Comparison of ENCODE assay signal across 22 mouse cellular contexts in the genomic region with DNA sequence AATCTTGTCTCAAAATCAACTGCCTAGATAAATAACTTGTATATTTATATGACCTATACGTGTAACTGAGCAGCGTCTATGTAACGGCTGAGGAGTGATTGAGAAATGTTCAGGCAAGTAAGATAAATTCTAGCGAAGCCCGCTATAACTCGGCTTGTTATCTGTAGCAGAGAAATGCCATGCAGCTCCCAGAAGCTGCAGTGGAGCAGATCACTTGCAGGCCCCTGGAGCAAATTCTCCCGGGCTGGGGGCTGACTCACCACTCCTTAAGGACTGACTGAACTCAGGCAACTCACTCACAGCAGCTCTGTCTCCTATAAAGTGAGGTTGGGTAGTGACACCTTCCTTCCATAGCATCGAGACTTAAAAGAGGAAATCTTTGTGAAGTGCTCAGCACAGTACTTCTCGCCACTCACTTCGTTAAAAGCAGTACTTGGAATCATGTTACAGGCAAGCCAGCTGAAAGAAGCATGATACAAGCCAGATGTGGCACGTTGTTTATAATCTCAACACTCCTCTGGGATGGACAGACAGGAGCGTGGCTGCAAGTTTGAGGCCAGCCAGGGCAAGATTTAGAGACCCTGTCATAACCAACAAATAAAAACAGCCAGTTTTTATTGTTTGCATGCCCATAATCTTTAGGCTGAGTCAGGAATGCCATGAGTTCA. TPM values are rescaled to one million over a fixed set of nuclear protein-coding genes. Genes with fewer than 3 reads are reported as not detected.
DNase-seq lines count a peak whose midpoint lies in the region; ATAC-seq and TF ChIP-seq lines count a peak whose summit lies in the region.
"Had no signal": no experiment of that assay in that cellular context is flagged by ENCODE, and none has a peak within 500 bp of the region (broad histone marks: within the 10 kb centered on the region; RNA-seq: fewer than 3 reads in every experiment).

No protein-coding gene starts in this region.

- no peak for TF ChIP-seq CTCF in intestine, postnatal 0 days (IDR thresholded peaks at IDR 0.05; ENCODE audit: low read depth)
- no peak for TF ChIP-seq CTCF in embryonic fibroblast, embryonic 13.5 days (IDR thresholded peaks at IDR 0.05; ENCODE audit: borderline replicate concordance, insufficient read depth, low read length)

- no peak overlapping the region for H3K9ac ChIP-seq in intestine, postnatal 0 days (ENCODE audit: low read depth, low read length)
- H3K9ac ChIP-seq in intestine, embryonic 16.5 days (ENCODE audit: low read depth, low read length) = no peak overlapping the region
- no peak overlapping the region for H3K9ac ChIP-seq in hindbrain, embryonic 14.5 days
- H3K9ac ChIP-seq: forebrain, embryonic 13.5 days; liver, postnatal 0 days; midbrain, embryonic 12.5 days; neural tube, embryonic 13.5 days had no signal

- peak; percentile 76 for DNase-seq in heart, adult 11 months
- no peak for DNase-seq in heart, postnatal 25 days (ENCODE audit: low spot score)
- no peak for DNase-seq in hindbrain, embryonic 14.5 days (ENCODE audit: low spot score)
- no peak for DNase-seq in left cerebral cortex, postnatal 4 days
- no peak for DNase-seq in ovary, postnatal 36 days (ENCODE audit: low spot score)
- DNase-seq: gastrocnemius, postnatal 14 days; heart, postnatal 10 days; kidney, adult 18-20 months; liver, postnatal 0 days; lung, postnatal 10 days; thymus, postnatal 25 days had no signal

- intact Hi-C loops in heart, postnatal 25 days (cut with DNase I) = no loop called here
- intact Hi-C loops in left cerebral cortex, postnatal 4 days (cut with DNase I) = no loop called here

- peaks cover 23% of the 10 kb centered on the region for H3K36me3 ChIP-seq in intestine, postnatal 0 days (ENCODE audit: control insufficient read depth, insufficient read depth)
- H3K36me3 ChIP-seq in intestine, embryonic 16.5 days (ENCODE audit: control insufficient read depth, insufficient read depth, low read length) = peaks cover 7% of the 10 kb centered on the region; the same call in 1 of the 2 replicates
- H3K36me3 ChIP-seq in hindbrain, embryonic 14.5 days (replicated peaks; ENCODE audit: control insufficient read depth, insufficient read depth) = peaks cover 49% of the 10 kb centered on the region

- H3K4me3 ChIP-seq in intestine, postnatal 0 days (ENCODE audit: low read depth, low read length) = no peak overlapping the region
- H3K4me3 ChIP-seq in intestine, embryonic 16.5 days (ENCODE audit: low read length) = no peak overlapping the region
- H3K4me3 ChIP-seq in embryonic fibroblast, embryonic 13.5 days (ENCODE audit: insufficient read depth, low read length) = no peak overlapping the region
- no peak overlapping the region for H3K4me3 ChIP-seq in hindbrain, embryonic 14.5 days (replicated peaks; ENCODE audit: low read length)
- H3K4me3 ChIP-seq: forebrain, embryonic 13.5 days; midbrain, embryonic 12.5 days; neural tube, embryonic 13.5 days had no signal

- no peak for ATAC-seq in intestine, postnatal 0 days
- no peak for ATAC-seq in intestine, embryonic 16.5 days
- no peak for ATAC-seq in hindbrain, embryonic 14.5 days (ENCODE audit: low FRiP score)
- ATAC-seq: CD4-positive, CD25-positive, alpha-beta regulatory T cell, adult 4 months; forebrain, embryonic 13.5 days; hindbrain, postnatal 0 days; liver, postnatal 0 days had no signal

- no peaks in the 10 kb centered on the region for H3K27me3 ChIP-seq in intestine, postnatal 0 days (replicated peaks; ENCODE audit: control insufficient read depth, insufficient read depth, low read length)
- H3K27me3 ChIP-seq in intestine, embryonic 16.5 days (replicated peaks; ENCODE audit: control insufficient read depth, insufficient read depth, low read length) = no peaks in the 10 kb centered on the region
- no peaks in the 10 kb centered on the region for H3K27me3 ChIP-seq in hindbrain, embryonic 14.5 days (ENCODE audit: control insufficient read depth, insufficient read depth, low read length)
- H3K27me3 ChIP-seq: forebrain, embryonic 13.5 days; midbrain, embryonic 12.5 days; neural tube, embryonic 13.5 days had no signal

- no peak overlapping the region for H3K4me2 ChIP-seq in intestine, postnatal 0 days (replicated peaks; ENCODE audit: low read depth)
- H3K4me2 ChIP-seq in intestine, embryonic 16.5 days (ENCODE audit: low read depth, low read length) = no peak overlapping the region
- no peak overlapping the region for H3K4me2 ChIP-seq in hindbrain, embryonic 14.5 days (replicated peaks)
- H3K4me2 ChIP-seq: forebrain, embryonic 13.5 days; midbrain, embryonic 12.5 days; neural tube, embryonic 13.5 days had no signal

- no peaks in the 10 kb centered on the region for H3K9me3 ChIP-seq in intestine, postnatal 0 days (ENCODE audit: control insufficient read depth)
- no peaks in the 10 kb centered on the region for H3K9me3 ChIP-seq in intestine, embryonic 16.5 days (ENCODE audit: control insufficient read depth, low read length)
- H3K9me3 ChIP-seq in hindbrain, embryonic 14.5 days (ENCODE audit: control insufficient read depth, low read length) = no peaks in the 10 kb centered on the region
- H3K9me3 ChIP-seq: forebrain, embryonic 13.5 days; G1E; midbrain, embryonic 12.5 days; neural tube, embryonic 13.5 days had no signal

- H3K27ac ChIP-seq in intestine, postnatal 0 days (ENCODE audit: low read depth, low read length) = peak overlapping the region; percentile 35
- H3K27ac ChIP-seq in intestine, embryonic 16.5 days (ENCODE audit: low read length) = no peak overlapping the region
- peak overlapping the region; percentile 20; the same call in 1 of the 2 replicates for H3K27ac ChIP-seq in embryonic fibroblast, embryonic 13.5 days (ENCODE audit: insufficient read depth, low read length)
- no peak overlapping the region for H3K27ac ChIP-seq in hindbrain, embryonic 14.5 days
- H3K27ac ChIP-seq: forebrain, embryonic 13.5 days; hindbrain, postnatal 0 days; kidney, postnatal 0 days; midbrain, embryonic 12.5 days; neural tube, embryonic 13.5 days had no signal

- 47% methylated on average over 12 of the region's 12 CpGs for WGBS in intestine, postnatal 0 days
- WGBS in intestine, embryonic 16.5 days = 51% methylated on average over 12 of the region's 12 CpGs
- 89% methylated on average over 12 of the region's 12 CpGs for WGBS in hindbrain, embryonic 14.5 days

- TF ChIP-seq POLR2A in embryonic fibroblast, embryonic 13.5 days (IDR thresholded peaks at IDR 0.05; ENCODE audit: low read depth, low read length) = no peak

- no peaks in the 10 kb centered on the region for H3K4me1 ChIP-seq in intestine, postnatal 0 days (replicated peaks; ENCODE audit: control insufficient read depth, insufficient read depth, low read length)
- peaks cover 9% of the 10 kb centered on the region for H3K4me1 ChIP-seq in intestine, embryonic 16.5 days (ENCODE audit: control insufficient read depth, insufficient read depth, low read length)
- H3K4me1 ChIP-seq in embryonic fibroblast, embryonic 13.5 days (ENCODE audit: control insufficient read depth, insufficient read depth, low read length) = peaks cover 6% of the 10 kb centered on the region
- H3K4me1 ChIP-seq in hindbrain, embryonic 14.5 days (replicated peaks; ENCODE audit: control insufficient read depth, insufficient read depth, low read length) = peaks cover 14% of the 10 kb centered on the region

RNA-seq across cellular contexts. Expression of a gene that starts 4.4 kb away (rescaled TPM):
- total RNA-seq in heart, postnatal 25 days (2021) = 100 to 1,000 TPM in 1 of 2 experiments, 10 to 100 TPM in 1; 97.1 to 103 TPM
- polyA plus RNA-seq in intestine, postnatal 0 days (2015; fragmentation: Nextera tagmentation; extraction: Ambion mirVana) = 354 and 366 TPM in 2 replicates
- 389 and 590 TPM in 2 replicates for polyA plus RNA-seq in intestine, embryonic 16.5 days (2015; fragmentation: Nextera tagmentation; extraction: Ambion mirVana)
- polyA plus RNA-seq in embryonic fibroblast, embryonic 13.5 days (2011; ENCODE audit: insufficient read length, low read depth, missing spikeins) = 301 and 306 TPM in 2 replicates
- 556 and 567 TPM in 2 replicates for polyA plus RNA-seq in hindbrain, embryonic 14.5 days (2014; fragmentation: Nextera tagmentation; extraction: Ambion mirVana)
- 100 to 1,000 TPM; 268 to 270 TPM for total RNA-seq in left cerebral cortex, postnatal 4 days (2021)

RNA-seq across cellular contexts. Expression of a gene that starts 5.1 kb away (rescaled TPM):
- 10 to 100 TPM; 34.0 to 36.9 TPM for total RNA-seq in heart, postnatal 25 days (2021)
- polyA plus RNA-seq in intestine, postnatal 0 days (2015; fragmentation: Nextera tagmentation; extraction: Ambion mirVana) = 100 and 109 TPM in 2 replicates
- polyA plus RNA-seq in intestine, embryonic 16.5 days (2015; fragmentation: Nextera tagmentation; extraction: Ambion mirVana) = 47.3 and 66.2 TPM in 2 replicates
- polyA plus RNA-seq in embryonic fibroblast, embryonic 13.5 days (2011; ENCODE audit: insufficient read length, low read depth, missing spikeins) = 30.7 and 36.6 TPM in 2 replicates
- 51.9 and 54.4 TPM in 2 replicates for polyA plus RNA-seq in hindbrain, embryonic 14.5 days (2014; fragmentation: Nextera tagmentation; extraction: Ambion mirVana)
- total RNA-seq in left cerebral cortex, postnatal 4 days (2021) = 10 to 100 TPM; 55.9 to 58.5 TPM

RNA-seq across cellular contexts. Expression of a gene that starts 14.1 kb away (rescaled TPM):
- total RNA-seq in heart, postnatal 25 days (2021) = 10 to 100 TPM; 37.1 to 37.7 TPM
- polyA plus RNA-seq in intestine, postnatal 0 days (2015; fragmentation: Nextera tagmentation; extraction: Ambion mirVana) = 44.4 and 44.7 TPM in 2 replicates
- polyA plus RNA-seq in intestine, embryonic 16.5 days (2015; fragmentation: Nextera tagmentation; extraction: Ambion mirVana) = 86.7 and 91.2 TPM in 2 replicates
- 37.1 and 38.7 TPM in 2 replicates for polyA plus RNA-seq in embryonic fibroblast, embryonic 13.5 days (2011; ENCODE audit: insufficient read length, low read depth, missing spikeins)
- 64.6 and 65.7 TPM in 2 replicates for polyA plus RNA-seq in hindbrain, embryonic 14.5 days (2014; fragmentation: Nextera tagmentation; extraction: Ambion mirVana)
- total RNA-seq in left cerebral cortex, postnatal 4 days (2021) = 10 to 100 TPM; 35.7 to 39.9 TPM

RNA-seq across cellular contexts. Expression of a gene that starts 14.2 kb away (rescaled TPM):
- 10 to 100 TPM; 36.6 to 39.4 TPM for total RNA-seq in heart, postnatal 25 days (2021)
- polyA plus RNA-seq in intestine, postnatal 0 days (2015; fragmentation: Nextera tagmentation; extraction: Ambion mirVana) = 34.1 and 37.1 TPM in 2 replicates
- polyA plus RNA-seq in intestine, embryonic 16.5 days (2015; fragmentation: Nextera tagmentation; extraction: Ambion mirVana) = 58.4 and 65.8 TPM in 2 replicates
- 20.4 and 22.4 TPM in 2 replicates for polyA plus RNA-seq in embryonic fibroblast, embryonic 13.5 days (2011; ENCODE audit: insufficient read length, low read depth, missing spikeins)
- 70.0 and 73.9 TPM in 2 replicates for polyA plus RNA-seq in hindbrain, embryonic 14.5 days (2014; fragmentation: Nextera tagmentation; extraction: Ambion mirVana)
- total RNA-seq in left cerebral cortex, postnatal 4 days (2021) = 10 to 100 TPM; 26.8 to 29.4 TPM

RNA-seq across cellular contexts. Expression of a gene that starts 29.5 kb away (rescaled TPM):
- total RNA-seq in heart, postnatal 25 days (2021) = 10 to 100 TPM; 17.2 to 23.2 TPM
- 33.6 and 39.4 TPM in 2 replicates for polyA plus RNA-seq in intestine, postnatal 0 days (2015; fragmentation: Nextera tagmentation; extraction: Ambion mirVana)
- polyA plus RNA-seq in intestine, embryonic 16.5 days (2015; fragmentation: Nextera tagmentation; extraction: Ambion mirVana) = 20.6 and 20.8 TPM in 2 replicates
- 76.8 and 82.4 TPM in 2 replicates for polyA plus RNA-seq in embryonic fibroblast, embryonic 13.5 days (2011; ENCODE audit: insufficient read length, low read depth, missing spikeins)
- polyA plus RNA-seq in hindbrain, embryonic 14.5 days (2014; fragmentation: Nextera tagmentation; extraction: Ambion mirVana) = 29.3 and 35.5 TPM in 2 replicates
- 10 to 100 TPM; 17.5 to 17.9 TPM for total RNA-seq in left cerebral cortex, postnatal 4 days (2021)
- total RNA-seq: G1E; monocyte, adult 5-6 weeks had no signal
- polyA plus RNA-seq: CD4-positive, CD25-positive, alpha-beta regulatory T cell, adult 4 months; G1E had no signal

Comparison
In these comparisons a context has a peak if more than half of its experiments do, and no peak if none do; other contexts are left out.
1. H3K27ac ChIP-seq: peak in intestine, postnatal 0 days (single experiment) and embryonic fibroblast, embryonic 13.5 days (single experiment); none in intestine, embryonic 16.5 days (single experiment) and hindbrain, embryonic 14.5 days (single experiment).